Mouse (Mus musculus): ENCODE measurements at regions not wholly inside any gene's neighbourhood (a gene's known extent, or its start where the extent isn't known, plus 50 kb on each side); places are given as distances from the start of the nearest gene placed in this dataset.
A peak's percentile ranks its signal among the peaks of the same experiment; 100 is the strongest.
"Not testable (repeated sequence)": the region's sequence is repeated elsewhere in the genome, so short reads cannot be mapped to it uniquely, and the experiment has no call there.

DNA sequence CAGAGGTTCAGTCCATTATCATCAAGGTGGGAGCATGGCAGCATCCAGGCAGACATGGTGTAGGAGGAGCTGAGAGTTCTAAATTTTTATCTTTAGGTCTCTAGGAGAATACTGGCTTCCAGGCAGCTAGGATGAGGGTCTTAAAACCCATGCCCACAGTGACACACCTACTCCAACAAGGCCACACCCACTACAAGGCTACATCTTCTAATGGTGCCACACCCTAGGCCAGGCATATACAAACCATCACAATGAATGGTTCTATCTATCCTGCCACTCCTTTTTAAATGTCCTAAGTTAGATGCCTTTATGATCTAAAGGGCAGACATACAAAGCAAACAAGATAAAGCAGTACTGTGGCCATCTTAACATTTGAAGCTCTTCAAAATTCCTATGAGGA, 124.7 kb downstream of the Cand1 start:
- not testable (repeated sequence) for H3K4me1 ChIP-seq; H3K4me2 ChIP-seq; H3K36me3 ChIP-seq; H3K27ac ChIP-seq; H3K4me3 ChIP-seq (replicated peaks); ATAC-seq (replicated peaks; ENCODE audit: low FRiP score); H3K9me3 ChIP-seq (replicated peaks); H3K9ac ChIP-seq; H3K27me3 ChIP-seq

DNA sequence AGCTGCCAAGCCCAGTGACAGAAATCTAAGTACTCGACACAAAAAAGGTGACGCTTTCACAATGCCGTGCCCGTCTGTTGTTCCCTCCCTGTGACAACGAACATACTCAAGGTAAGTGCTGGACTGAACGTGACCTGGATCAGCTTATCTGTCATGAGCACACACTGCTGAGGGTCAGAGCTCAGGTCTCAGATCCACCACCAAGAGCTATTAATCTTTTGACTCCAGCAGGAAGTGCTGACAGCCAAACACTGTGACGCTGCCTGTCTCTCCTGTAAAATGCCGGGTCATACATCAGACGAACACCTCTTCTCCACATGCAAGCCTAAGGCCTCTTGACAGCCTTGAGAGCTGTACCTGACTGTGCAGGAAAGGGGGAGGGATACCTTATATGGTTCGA, 125.2 kb downstream of the Cand1 start:
- no peak overlapping the region for H3K4me3 ChIP-seq (replicated peaks)
- no peak overlapping the region for H3K9ac ChIP-seq
- H3K36me3 ChIP-seq = no peaks in the 10 kb centered on the region
- 0 out of 2 replicates have a peak, but pooled peaks have one; percentile 40 for ATAC-seq (replicated peaks; ENCODE audit: low FRiP score)
- H3K27ac ChIP-seq = no peak overlapping the region
- H3K9me3 ChIP-seq (replicated peaks) = no peaks in the 10 kb centered on the region
- H3K4me1 ChIP-seq = 0 out of 2 replicates have a peak, but pooled peaks cover 4% of the 10 kb centered on the region
- H3K4me2 ChIP-seq = no peak overlapping the region
- H3K27me3 ChIP-seq = no peaks in the 10 kb centered on the region
- WGBS = 25% methylated on average over 10 of the region's 10 CpGs

DNA sequence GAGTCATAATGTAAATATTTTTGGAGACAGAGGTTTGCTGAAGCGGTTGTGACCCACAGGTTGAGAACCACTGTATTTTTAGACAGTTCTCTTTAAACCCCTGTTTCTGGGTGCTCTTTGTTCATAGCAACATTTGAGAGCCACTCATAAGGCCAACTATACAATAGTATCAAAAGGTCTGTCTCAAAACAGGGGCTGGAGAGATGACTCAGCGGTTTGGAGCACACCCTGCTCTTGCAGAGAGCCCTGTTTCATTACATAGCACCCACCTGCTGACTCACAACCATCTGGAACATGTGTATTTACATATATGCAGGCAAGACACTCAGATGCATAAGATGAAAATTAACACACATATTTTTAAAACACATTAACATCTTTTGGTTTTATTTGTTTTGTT, 128.0 kb downstream of the Cand1 start:
- WGBS = 82% methylated on average over 2 of the region's 2 CpGs
- Histone ChIP-seq H3K9ac (no peak overlapping the region), H3K9me3 (replicated peaks) (no peaks in the 10 kb centered on the region), H3K36me3 (no peaks in the 10 kb centered on the region), H3K4me1 (0 out of 2 replicates have a peak, but pooled peaks cover 4% of the 10 kb centered on the region), H3K4me2 (no peak overlapping the region), H3K27ac (no peak overlapping the region), H3K4me3 (replicated peaks) (no peak overlapping the region), H3K27me3 (no peaks in the 10 kb centered on the region)
- no peak for ATAC-seq (replicated peaks; ENCODE audit: low FRiP score)

DNA sequence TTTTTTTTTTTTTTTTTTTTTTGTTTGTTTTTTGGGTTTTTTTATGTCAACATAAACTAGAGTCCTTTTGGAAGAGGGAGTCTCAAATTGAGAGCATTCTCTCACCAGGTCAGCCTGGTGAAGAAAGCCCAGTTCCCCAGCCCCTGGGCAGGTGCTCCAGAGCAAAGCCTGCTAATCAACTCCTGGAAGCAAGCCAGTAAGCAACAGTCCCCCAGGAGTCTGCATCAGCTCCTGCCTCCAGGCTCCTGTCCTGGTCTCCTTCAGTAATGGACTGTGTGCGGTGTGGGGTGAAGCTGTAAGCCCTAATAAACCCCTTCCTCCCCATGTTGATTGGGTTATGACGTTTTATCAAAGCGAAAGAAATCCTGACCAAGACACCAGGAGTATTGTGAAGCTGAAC, 128.4 kb downstream of the Cand1 start:
- H3K4me2 ChIP-seq = no peak overlapping the region
- WGBS = 69% methylated on average over 3 of the region's 3 CpGs
- no peaks in the 10 kb centered on the region for H3K27me3 ChIP-seq
- H3K9me3 ChIP-seq (replicated peaks) = no peaks in the 10 kb centered on the region
- no peak overlapping the region for H3K9ac ChIP-seq
- no peaks in the 10 kb centered on the region for H3K36me3 ChIP-seq
- H3K4me1 ChIP-seq = 0 out of 2 replicates have a peak, but pooled peaks cover 4% of the 10 kb centered on the region
- no peak overlapping the region for H3K27ac ChIP-seq
- ATAC-seq (replicated peaks; ENCODE audit: low FRiP score) = no peak
- H3K4me3 ChIP-seq (replicated peaks) = no peak overlapping the region

DNA sequence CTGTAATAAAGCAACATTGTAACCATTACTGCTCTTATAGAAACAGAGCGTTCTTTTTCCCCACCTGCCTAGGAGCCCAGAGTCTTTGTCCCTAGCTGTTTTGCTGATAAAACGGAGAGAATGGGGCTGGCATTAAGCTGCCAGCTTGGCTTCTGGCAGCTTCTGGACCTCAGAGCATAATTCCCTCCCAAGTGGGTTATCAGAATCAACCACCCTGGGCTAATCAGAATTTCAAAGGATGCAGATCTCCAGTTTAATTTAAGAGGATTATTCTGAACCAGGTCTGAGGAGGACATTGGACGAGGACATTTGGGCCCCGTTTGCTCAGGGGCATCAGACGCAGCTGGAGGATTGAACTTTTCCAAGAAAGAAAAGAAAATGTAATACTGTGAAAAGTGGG, 129.2 kb downstream of the Cand1 start:
- Histone ChIP-seq H3K27ac (no peak overlapping the region), H3K4me3 (replicated peaks) (no peak overlapping the region), H3K9me3 (replicated peaks) (no peaks in the 10 kb centered on the region), H3K36me3 (no peaks in the 10 kb centered on the region), H3K9ac (no peak overlapping the region), H3K27me3 (no peaks in the 10 kb centered on the region), H3K4me2 (no peak overlapping the region), H3K4me1 (0 out of 2 replicates have a peak, but pooled peaks cover 4% of the 10 kb centered on the region)
- ATAC-seq (replicated peaks; ENCODE audit: low FRiP score) = no peak
- WGBS = 59% methylated on average over 5 of the region's 5 CpGs

DNA sequence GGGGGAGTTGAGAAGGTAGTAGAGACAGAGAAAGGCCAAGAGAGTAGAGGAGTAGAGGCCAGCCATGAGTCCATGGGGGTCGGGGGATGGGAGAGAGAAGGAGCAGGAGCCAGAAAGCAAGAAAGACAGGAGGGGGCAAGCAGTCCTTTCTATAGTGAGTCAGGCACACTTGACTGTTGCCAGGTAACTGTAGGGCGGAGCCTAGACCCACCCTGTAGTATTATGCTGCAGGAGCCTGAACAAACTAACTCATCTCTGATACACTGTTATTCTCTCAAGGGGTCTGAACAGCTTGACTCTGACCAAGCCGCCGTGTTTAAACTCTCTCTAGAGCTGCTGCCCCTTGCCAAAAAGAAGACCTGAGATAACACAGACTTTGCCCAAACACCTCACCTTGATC, 130.6 kb downstream of the Cand1 start:
- Histone ChIP-seq H3K27me3 (no peaks in the 10 kb centered on the region), H3K27ac (no peak overlapping the region), H3K4me2 (no peak overlapping the region), H3K4me3 (replicated peaks) (no peak overlapping the region), H3K9ac (no peak overlapping the region), H3K9me3 (replicated peaks) (no peaks in the 10 kb centered on the region), H3K36me3 (no peaks in the 10 kb centered on the region), H3K4me1 (no peaks in the 10 kb centered on the region)
- ATAC-seq (replicated peaks; ENCODE audit: low FRiP score) = no peak
- 89% methylated on average over 4 of the region's 4 CpGs for WGBS

DNA sequence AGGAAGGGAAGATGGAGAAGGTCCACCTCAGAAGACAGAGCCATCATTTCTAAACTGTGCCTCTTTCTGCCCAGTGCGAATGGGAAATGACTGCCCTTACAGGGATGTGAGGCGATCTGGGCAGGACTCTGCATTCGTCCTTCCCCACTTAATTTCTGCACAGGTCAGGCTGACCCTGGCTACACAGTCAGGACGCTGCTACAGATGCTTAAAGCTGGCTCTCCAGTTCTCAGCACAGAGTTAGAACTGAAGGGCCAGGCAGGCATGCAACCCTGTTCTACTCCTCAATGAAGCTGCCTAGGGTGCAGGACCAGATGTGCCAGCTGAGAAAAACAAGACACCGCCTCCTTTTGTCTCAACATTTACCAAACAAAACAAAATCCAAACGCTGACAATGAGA, 132.1 kb downstream of the Cand1 start:
- 70% methylated on average over 6 of the region's 6 CpGs for WGBS
- Histone ChIP-seq H3K4me2 (no peak overlapping the region), H3K27ac (no peak overlapping the region), H3K4me1 (no peaks in the 10 kb centered on the region), H3K36me3 (no peaks in the 10 kb centered on the region), H3K9ac (no peak overlapping the region), H3K4me3 (replicated peaks) (no peak overlapping the region), H3K27me3 (no peaks in the 10 kb centered on the region), H3K9me3 (replicated peaks) (no peaks in the 10 kb centered on the region)
- ATAC-seq (replicated peaks; ENCODE audit: low FRiP score) = no peak

DNA sequence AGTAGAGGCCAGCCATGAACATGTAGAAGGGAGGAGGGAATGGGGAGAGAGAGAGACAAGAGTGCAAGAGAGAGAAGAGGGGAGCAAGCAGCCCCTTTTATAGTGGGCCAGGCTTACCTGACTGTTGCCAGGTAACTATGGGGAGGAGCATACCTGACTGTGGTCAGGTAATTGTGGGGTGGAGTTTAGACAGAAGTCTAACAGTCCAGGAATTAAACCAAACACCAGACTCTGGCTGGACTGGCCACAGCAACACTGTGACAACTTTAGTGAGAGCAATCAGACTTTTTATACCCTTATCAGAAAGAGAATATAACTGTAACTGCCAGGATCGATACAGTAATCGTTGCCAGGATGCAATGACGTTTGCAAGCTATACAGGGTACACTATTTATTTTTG, 133.8 kb downstream of the Cand1 start:
- H3K4me1 ChIP-seq = no peaks in the 10 kb centered on the region
- H3K4me3 ChIP-seq (replicated peaks) = no peak overlapping the region
- no peaks in the 10 kb centered on the region for H3K36me3 ChIP-seq
- ATAC-seq (replicated peaks; ENCODE audit: low FRiP score) = no peak
- no peak overlapping the region for H3K4me2 ChIP-seq
- 92% methylated on average over 3 of the region's 3 CpGs for WGBS
- no peaks in the 10 kb centered on the region for H3K27me3 ChIP-seq
- no peaks in the 10 kb centered on the region for H3K9me3 ChIP-seq (replicated peaks)
- no peak overlapping the region for H3K27ac ChIP-seq
- H3K9ac ChIP-seq = no peak overlapping the region

DNA sequence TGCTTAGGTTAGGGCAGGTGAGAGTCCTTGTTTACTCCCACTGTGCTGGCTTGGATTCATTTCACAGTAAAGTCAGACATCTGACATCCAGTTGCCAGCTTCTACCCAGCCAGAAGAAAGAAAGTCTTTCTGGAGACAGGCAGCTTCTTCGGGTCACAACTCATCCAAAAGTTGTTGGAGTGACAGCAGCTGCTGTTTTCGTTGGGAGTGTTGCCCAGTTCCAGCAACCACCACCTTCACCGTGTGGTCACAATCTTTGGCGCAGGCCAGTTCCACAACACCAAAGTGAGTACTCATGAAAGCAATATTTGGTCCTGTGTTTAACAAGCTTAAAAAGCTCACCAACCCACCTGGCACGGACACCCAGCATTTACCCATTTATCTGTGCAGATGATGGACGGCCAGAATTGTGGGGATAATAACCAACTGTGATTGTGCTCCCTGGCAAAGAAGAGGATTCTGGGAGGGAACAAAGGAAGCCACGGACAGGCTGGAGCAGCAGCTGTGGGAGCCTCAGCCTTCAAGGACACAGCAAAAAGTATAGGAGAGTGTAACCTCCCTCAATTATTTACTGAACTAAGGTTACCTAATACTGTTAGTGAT, 134.5 kb downstream of the Cand1 start:
- Histone ChIP-seq H3K4me1 (no peaks in the 10 kb centered on the region), H3K9me3 (replicated peaks) (no peaks in the 10 kb centered on the region), H3K4me2 (no peak overlapping the region)

DNA sequence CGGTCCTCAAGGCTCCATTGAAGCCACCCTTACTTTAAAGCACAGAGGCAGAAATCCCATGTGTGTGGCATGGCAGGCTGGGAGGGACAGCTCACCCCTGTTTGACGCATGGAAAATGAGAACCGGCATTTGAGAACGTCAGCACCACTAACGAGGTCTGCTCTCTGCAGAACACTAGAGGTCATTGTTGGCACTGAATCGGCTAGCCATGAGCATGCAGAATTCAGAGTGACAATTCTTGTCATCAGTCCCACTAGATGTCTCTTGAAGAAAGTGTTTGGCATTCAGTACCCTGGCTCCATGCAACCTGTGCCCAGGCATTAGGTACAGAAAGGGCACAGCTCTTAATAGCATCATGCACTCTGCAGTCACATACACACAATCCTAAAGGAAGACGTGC, 139.3 kb downstream of the Cand1 start:
- Histone ChIP-seq H3K27me3 (no peaks in the 10 kb centered on the region), H3K4me2 (no peak overlapping the region), H3K4me3 (replicated peaks) (no peak overlapping the region), H3K4me1 (no peaks in the 10 kb centered on the region), H3K36me3 (no peaks in the 10 kb centered on the region), H3K9me3 (replicated peaks) (no peaks in the 10 kb centered on the region), H3K27ac (no peak overlapping the region), H3K9ac (no peak overlapping the region)
- WGBS = 29% methylated on average over 7 of the region's 7 CpGs
- ATAC-seq (replicated peaks; ENCODE audit: low FRiP score) = no peak; the same call in 1 of the 2 replicates

More for the DNA sequence above, 134.5 kb downstream of the Cand1 start:
- ATAC-seq (replicated peaks; ENCODE audit: low FRiP score) = no peak
- Histone ChIP-seq H3K27me3 (no peaks in the 10 kb centered on the region), H3K36me3 (no peaks in the 10 kb centered on the region), H3K9ac (no peak overlapping the region), H3K4me3 (replicated peaks) (no peak overlapping the region), H3K27ac (no peak overlapping the region)
- WGBS = 82% methylated on average over 7 of the region's 7 CpGs

DNA sequence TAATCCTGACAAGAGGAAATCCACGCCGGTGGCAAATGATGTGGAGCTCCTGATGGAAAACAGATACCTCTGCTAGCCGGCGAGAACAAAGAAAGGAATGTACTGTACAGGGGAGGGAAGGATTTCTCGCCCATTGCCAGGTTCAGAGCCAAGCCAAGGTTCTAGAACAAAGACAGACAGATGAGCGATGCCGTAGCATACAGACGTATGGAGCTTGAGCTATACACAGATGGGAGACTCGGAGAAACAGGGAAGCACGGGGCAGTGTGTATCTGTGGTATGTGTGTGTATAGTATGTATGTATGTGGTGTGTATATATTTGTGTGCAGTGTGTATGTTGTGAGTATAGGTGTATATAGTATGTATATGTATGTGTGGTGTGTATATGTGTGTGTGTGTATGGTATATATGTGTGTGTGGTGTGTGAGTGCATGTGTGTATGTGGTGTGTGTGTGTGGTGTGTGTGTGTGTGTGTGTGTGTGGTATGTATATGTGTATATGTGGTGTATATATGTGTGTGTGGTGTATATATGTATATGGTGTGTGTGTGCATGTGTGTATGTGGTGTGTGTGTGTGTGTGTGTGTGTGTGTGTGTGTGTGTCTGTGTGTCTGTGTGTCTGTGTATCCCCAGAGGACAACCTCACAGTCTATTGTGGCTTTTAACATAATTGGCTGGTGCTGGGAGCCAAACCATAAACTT, 140.6 kb downstream of the Cand1 start:
- Histone ChIP-seq H3K4me1 (no peaks in the 10 kb centered on the region), H3K4me2 (no peak overlapping the region), H3K4me3 (replicated peaks) (no peak overlapping the region), H3K36me3 (no peaks in the 10 kb centered on the region), H3K27ac (no peak overlapping the region), H3K9ac (no peak overlapping the region), H3K27me3 (no peaks in the 10 kb centered on the region), H3K9me3 (replicated peaks) (no peaks in the 10 kb centered on the region)
- no peak for ATAC-seq (replicated peaks; ENCODE audit: low FRiP score)
- 74% methylated on average over 10 of the region's 10 CpGs for WGBS

DNA sequence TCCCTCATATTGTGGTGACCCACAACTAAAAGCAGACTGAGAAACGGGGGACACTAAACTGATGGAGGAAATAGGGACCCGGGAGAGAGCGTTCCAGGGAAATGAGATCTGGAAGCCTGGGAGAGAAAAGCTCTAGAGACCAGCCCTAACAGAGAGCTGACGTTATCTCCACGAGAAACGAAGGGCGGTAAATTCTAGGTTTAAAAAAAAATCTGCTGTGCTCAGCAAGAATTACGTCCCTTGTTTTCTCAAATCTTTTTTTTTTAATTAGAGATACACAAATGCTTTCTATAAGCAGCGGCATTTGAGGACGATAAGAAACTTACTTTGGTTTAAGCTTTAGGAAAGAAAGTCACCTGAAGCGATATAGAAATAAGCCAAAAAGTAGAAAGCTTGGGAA, 145.7 kb downstream of the Cand1 start:
- Histone ChIP-seq H3K4me1 (no peaks in the 10 kb centered on the region), H3K4me3 (replicated peaks) (no peak overlapping the region), H3K9me3 (replicated peaks) (no peaks in the 10 kb centered on the region), H3K27me3 (no peaks in the 10 kb centered on the region), H3K4me2 (no peak overlapping the region), H3K9ac (no peak overlapping the region), H3K27ac (no peak overlapping the region), H3K36me3 (no peaks in the 10 kb centered on the region)
- no peak for ATAC-seq (replicated peaks; ENCODE audit: low FRiP score)
- WGBS = 89% methylated on average over 11 of the region's 11 CpGs

DNA sequence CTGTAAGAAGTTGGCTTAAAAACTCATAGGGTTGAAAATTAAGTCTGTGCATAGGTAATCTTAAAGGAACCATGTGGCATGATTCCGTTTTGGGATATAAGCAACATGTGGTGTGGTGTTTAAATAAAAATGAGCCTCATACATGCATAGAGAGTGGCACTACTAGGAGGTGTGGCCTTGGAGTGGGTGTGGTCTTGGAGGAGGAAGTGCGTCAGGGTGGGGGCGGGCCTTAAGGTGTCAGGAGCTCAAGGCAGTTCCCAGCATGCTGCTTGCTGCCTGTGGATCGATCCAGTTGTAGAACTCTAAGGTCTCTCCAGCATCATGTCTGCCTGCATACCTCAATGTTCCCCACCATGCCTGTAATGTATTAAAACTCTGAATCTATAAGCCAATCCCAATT, 152.0 kb downstream of the Cand1 start:
- 89% methylated on average over 4 of the region's 4 CpGs for whole genome bisulfite sequencing
- no peak overlapping the region for H3K9ac ChIP-seq
- no peaks in the 10 kb centered on the region for H3K27me3 ChIP-seq
- H3K36me3 ChIP-seq = no peaks in the 10 kb centered on the region
- no peak for ATAC-seq (replicated peaks; ENCODE audit: low FRiP score)
- H3K27ac ChIP-seq = no peak overlapping the region
- no peak overlapping the region for H3K4me2 ChIP-seq
- no peak overlapping the region for H3K4me3 ChIP-seq (replicated peaks)
- no peaks in the 10 kb centered on the region for H3K9me3 ChIP-seq (replicated peaks)
- H3K4me1 ChIP-seq = 0 out of 2 replicates have a peak, but pooled peaks cover 4% of the 10 kb centered on the region

Data from kidney, embryonic 15.5 days (tissue).